Mouse (Mus musculus) fibroblast of lung, adult 2 months (primary cell): ENCODE measurements around the gene Cnot3.
A peak's percentile ranks its signal among the peaks of the same experiment; 100 is the strongest.
"Not testable (repeated sequence)": the region's sequence is repeated elsewhere in the genome, so short reads cannot be mapped to it uniquely, and the experiment has no call there.

Source experiments
- DNase-seq: peaks from one replicate; pipeline ENCODE4 v3.0.0-alpha.2; 2011; ENCODE audit warnings: low read depth

Cnot3 gene

DNA sequence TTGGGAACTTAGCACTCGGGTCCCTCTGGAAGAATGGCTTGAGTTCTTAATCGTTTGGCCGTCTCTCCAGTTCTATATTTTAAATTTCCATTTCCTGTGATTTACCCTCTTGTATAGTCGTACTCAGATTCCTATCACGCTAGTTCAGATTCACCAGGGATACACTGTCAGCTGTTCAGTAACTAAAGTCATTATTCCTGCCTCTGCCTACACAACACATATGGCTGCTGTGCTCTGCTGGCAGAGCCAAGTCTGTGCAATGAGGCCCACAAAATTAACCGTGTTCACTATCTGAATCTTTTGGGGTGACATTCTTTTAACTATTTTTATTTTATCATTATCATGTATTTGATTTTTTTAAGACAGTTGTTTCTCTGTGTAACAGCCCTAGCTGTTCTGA lies 53.4 kb downstream of the Cnot3 start:
- no peak for DNase-seq

DNA sequence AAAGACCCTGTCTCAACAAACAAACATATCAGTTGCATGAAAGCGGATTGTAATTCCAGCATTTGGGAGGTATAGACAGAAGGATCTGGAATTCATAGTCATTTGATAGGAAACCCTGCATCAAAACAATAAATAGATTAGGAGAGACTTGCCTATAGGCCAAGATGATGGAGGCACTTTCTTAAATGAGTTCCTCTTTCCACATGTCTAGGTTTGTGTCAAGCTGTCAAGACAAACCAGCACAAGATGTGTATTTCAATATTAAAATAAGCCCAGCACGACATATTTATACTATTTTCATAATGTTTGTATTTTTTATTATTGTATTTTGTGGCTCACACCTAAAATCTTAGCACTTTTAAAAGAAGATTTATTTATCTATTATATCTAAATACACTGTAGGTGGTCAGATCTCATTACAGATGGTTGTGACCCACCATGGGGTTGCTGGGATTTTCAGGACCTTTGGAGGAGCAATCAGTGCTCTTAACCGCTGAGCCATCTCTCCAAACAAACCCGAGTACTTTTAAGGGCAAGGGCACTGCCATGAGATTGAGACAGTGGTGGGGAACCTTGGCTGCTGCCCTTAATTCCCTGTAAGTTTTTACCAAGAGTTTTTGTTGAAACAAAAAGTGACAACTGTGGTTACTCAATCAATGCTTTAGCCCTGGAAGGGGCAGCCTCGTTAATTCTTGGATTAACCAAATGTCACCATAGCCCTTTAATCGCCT lies 58.2 kb downstream of the Cnot3 start:
- no peak for DNase-seq

DNA sequence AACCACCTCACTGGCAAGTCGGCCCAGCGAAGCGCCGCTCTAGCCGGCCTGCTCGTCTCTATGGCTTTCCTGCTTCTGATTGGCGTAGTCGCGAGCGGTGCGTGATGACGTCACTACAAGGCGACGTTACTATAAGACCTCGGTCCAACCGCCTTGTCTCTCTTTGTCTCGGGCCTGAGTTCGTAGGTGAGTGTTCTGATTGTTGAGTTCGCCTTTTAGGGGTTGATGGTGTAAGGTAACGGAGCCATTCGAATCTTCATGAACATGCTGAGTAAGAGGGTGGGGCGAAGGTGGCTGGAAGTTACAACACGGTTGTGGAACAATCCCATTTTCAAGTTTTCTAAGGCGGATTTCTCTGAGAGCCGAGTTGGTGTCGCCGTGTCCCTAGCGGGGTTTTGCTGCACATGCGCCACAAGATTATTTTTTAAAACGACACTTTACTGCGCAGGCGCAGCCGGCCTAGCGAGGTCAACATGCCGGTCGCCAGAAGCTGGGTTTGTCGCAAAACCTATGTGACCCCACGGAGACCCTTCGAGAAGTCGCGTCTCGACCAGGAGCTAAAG lies 58.9 kb downstream of the Cnot3 start, which contains the start of gene Rps9:
Gene Rps9, plus strand, starts transcription at position 115 of the 563 bp plus-strand sequence.
- peak; percentile 93 for DNase-seq

DNA sequence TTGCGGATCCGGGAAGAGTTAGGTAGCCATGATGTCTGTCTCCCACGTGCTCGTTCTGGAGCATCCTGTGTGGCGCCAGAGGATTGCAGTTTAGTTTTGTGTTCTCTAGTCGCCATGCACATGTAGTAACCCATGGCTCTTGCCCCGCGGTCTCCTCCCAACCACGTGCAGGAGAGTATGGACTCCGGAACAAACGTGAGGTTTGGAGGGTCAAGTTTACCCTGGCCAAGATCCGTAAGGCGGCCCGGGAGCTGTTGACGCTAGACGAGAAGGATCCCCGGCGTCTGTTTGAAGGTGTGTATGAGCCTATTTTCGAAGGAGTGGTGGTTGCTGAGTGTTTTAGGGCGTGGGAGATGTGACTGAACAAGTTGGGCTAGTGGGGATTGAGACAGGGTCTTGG lies 59.4 kb downstream of the Cnot3 start:
- no peak for DNase-seq

DNA sequence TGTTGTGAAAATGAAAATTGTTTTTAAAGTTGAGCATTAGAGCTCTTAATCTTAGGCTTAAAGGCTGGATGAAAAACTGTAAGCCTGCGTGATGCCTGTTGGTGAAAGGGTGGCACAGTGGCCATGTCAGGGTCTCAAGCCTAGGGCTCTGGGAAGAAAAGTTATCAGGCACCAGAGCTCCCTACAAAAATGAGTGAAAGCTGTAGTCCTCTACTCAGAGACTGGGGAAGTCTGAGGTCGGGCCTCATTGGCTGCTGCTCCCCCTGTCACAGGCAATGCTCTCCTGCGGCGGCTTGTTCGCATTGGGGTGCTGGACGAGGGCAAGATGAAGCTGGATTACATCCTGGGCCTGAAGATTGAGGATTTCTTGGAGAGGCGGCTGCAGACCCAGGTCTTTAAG lies 60.4 kb downstream of the Cnot3 start:
- DNase-seq, result not testable (repeated sequence)

DNA sequence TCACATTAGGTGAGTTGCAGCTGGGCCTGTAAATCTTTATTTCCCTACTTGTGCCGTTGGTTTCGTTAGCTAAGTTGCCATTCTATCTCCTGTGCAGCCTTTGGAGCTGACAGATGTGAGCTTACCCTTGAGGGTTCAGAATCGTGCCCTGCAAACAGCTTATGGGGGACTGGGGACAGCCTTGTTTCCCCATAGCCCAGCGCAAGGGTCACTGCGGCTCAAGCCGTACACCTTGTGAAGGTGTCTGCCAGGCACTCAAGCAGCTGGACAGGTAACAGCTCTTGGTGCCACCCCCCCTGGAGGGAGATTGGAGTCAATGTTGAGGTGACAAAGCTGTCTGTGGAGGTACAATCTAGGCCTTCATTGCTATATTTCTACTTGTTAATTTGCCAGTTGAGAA lies 60.8 kb downstream of the Cnot3 start:
- DNase-seq, result no peak

DNA sequence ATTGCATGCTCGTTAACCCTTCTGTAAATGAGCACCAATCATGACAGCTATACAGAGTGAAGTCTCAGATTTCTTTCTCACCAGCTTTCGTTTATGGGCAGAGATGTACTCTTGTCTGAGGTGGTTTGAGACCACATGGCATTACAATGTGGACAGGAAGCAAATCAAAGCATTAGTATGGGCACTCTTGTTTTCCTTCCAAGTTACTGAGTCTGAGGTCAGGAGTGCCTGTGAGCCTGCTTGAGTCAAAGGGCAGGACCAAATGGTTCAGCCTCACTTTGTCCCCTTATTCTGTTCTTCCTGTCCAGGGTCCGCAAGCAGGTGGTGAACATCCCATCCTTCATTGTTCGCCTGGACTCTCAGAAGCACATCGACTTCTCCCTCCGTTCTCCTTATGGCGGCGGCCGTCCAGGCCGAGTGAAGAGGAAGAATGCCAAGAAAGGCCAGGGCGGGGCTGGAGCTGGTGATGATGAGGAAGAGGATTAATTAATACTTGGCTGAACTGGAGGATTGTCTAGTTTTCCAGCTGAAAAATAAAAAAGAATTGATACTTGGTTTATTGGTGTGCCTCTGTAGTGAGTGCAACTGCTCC lies 61.4 kb downstream of the Cnot3 start:
- no peak for DNase-seq

DNA sequence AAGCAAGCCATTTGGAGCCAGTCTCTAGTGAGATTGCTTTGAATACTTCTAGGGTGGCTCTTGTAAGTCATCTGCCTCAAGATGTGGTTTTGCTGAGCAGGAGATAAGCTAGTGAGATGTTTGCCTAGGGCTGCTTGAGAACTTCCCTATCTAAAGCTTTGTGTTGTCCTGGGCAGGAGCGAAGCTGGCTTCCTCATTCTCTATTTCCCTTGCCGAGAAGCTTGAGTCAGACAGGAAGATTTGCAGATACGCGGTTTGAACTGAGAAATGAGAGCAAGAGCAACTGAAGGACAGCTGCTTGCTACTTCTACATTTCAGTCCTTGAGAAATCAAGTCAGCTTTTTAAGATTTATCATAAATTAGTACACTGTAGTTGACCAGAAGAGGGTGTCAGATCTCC lies 62.0 kb downstream of the Cnot3 start:
- DNase-seq, result no peak

DNA sequence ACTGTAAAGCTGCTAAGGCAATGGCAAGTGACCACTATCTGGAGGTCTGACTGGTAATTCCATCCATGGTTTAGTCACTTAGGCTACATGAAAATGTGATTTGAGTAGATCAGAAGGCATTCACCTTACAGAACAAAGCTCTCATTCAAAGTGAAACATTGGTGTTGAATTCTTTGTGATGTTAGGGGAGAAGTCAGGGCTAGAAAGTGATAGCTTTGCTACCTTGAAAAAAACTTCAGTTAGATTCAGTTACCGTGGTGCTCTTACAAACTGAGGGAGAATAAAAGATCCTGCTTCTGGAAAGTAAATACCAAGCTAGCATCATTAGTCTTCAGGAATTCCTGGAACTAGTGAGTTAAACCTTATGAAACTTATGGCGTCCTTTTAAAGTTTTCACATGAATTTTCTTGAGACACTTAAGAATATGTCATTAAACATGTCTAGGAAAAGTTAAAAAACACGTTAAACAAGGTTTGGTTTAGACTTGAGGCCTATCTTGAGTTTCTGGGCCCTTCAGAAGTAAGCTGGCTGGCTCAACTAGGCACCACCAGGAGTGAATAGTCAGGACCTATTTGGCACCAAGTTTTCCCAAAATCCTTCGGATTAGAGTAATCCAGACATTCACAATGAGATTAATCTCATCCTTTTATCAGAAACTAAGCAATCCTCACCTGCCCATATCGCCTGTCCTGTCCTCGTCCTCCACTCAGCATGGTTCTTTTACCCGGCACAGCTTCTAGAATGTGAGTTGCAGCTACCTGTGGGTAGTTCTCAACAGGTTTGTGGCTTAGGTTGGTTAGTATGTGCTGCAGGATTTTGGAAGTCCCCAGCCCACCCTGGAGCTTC lies 62.7 kb downstream of the Cnot3 start:
- no peak for DNase-seq

DNA sequence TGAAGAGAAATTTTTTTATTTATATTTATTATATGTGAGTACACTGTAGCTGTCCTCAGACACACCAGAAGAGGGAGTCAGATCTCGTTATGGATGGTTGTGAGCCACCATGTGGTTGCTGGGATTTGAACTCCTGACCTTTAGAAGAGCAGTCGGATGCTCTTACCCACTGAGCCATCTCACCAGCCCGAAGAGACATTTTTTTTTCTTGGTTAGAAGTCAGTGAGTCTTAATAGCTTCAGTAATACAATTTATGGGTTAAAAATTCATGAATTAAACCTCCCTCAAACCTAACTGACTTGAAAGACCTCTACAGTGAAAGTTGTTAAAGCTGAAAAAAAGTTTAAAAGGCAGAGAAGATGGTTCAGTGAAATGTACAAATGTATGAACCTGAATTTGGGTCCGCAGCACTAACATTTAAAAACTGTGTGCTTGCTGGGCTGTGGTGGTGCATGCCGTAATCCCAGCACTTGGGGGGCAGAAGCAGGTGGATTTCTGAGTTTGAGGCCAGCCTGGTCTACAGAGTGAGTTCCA lies 63.4 kb downstream of the Cnot3 start:
- DNase-seq, result not testable (repeated sequence)

DNA sequence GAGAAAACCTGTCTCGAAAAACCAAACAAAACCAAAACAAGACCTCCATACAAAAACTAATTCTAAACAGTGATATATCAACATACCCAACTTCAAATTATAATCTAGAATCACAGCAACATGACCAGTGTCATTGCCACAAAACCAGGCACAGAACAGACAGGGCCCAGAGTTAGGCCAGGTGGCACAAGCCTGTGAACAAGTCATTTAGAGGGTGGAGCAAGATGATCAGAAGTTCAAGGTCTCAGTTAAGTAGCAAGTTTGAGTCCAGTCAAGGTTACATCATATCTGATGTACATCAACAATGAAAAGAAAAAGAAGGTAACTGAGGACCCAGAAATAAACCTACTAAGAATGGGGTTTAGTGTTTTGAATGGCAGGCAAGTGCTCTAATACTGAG lies 63.9 kb downstream of the Cnot3 start:
- DNase-seq, result no peak
